Mouse (Mus musculus) cerebellum, postnatal 25 days (tissue): ENCODE data around the gene Gm4177.
"Not testable (repeated sequence)": the region's sequence is repeated elsewhere in the genome, so short reads cannot be mapped to it uniquely, and the experiment has no call there.

Experiments
- DNase-seq, 2 experiments: peaks; one replicate each; pipeline ENCODE4 v3.0.0; 2021; ENCODE audit warnings: mixed read lengths in 2 of 2

The Gm4177 gene

DNA sequence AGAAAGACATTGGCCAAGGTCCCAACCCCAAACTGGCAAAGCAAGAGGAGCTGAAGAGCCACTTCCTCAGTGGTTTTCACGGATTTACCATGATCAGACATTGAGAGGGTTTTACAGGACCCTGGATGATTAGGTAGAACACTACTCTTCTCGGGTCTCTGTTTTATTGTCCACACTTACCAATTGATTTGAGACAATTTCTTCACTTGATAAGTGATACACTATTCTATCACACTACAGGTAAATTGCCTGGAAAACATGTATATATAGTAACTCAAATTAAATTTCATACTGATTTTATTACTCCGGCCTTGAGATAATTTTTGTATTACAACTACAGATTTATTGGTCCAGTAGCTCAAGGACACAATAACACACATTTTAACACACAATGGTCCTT is at the start of gene Gm4177:
Gene Gm4177 (minus strand): TSS at position 101 of the 400 bp plus-strand sequence.
- not testable (repeated sequence) for DNase-seq

DNA sequence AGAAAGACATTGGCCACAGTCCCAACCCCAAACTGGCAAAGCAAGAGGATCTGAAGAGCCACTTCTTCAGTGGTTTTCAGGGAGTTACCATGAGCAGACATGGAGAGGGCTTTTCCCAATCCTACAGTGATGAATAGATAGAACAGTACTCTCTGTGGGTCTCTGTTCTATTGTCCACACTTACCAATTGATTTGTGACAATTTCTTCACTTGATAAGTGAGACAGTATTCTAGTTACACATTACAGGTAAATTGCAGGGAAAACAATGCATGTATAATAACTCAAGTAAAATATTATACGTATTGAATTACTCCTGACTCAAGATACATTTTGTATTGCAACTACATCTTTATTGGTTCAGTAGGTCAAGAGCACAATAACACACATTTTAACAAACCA is 47.6 kb upstream of the Gm4177 start, which contains the start of gene Gm5725:
Gene Gm5725 (minus strand): TSS at position 101 of the 400 bp plus-strand sequence.
- not testable (repeated sequence) for DNase-seq

- DNase-seq, result not testable (repeated sequence)
Observed at GRCm38 (mm10) chr7:21832051-21832450, 35.5 kb upstream of the Gm4177 start, which contains the start of gene Vmn1r135. TSS of gene Vmn1r135 (plus strand) at chr7:21832351.

- not testable (repeated sequence) for DNase-seq
Observed at GRCm38 (mm10) chr7:21761375-21761774, 35.2 kb downstream of the Gm4177 start, which contains the start of gene Gm4175. TSS of gene Gm4175 (minus strand) at chr7:21761475.
